Mouse (Mus musculus) cerebellum, adult 2 months (tissue): Measurements from ENCODE around the gene Etfb. TPM values are rescaled to one million over a fixed set of nuclear protein-coding genes. Genes with fewer than 3 reads are reported as not detected.

Experiments
- DNase-seq, 2 experiments: peaks; one replicate each; pipeline ENCODE4 v3.0.0; 2021
- H3K27ac ChIP-seq: fragments of 200-500 bp; 2 replicates; pipeline ENCODE4 v1.5.1; 2012; ENCODE audit warnings: low read length, control low read depth, inconsistent platforms; ENCODE audit not compliant: insufficient read depth
- H3K27me3 ChIP-seq: fragments of 200-500 bp; 2 replicates; pipeline ENCODE4 v1.6.1; 2012; ENCODE audit warnings: inconsistent platforms, mild to moderate bottlenecking, low read length, moderate library complexity; ENCODE audit not compliant: control insufficient read depth, insufficient read depth
- H3K4me1 ChIP-seq: fragments of 200-500 bp; 2 replicates; pipeline ENCODE4 v1.6.1; 2011; ENCODE audit warnings: low read length; ENCODE audit not compliant: control insufficient read depth, insufficient read depth
- H3K4me3 ChIP-seq: fragments of 200-500 bp; replicated peaks from 2 replicates; pipeline ENCODE3; 2011; ENCODE audit warnings: mild to moderate bottlenecking, low read depth, low read length, control low read depth; ENCODE audit not compliant: insufficient read depth
- CTCF ChIP-seq: fragments of 200-500 bp; IDR thresholded peaks from 2 replicates; pipeline ENCODE4 v1.5.1; 2011; ENCODE audit warnings: low read depth, mild to moderate bottlenecking, control low read depth, low read length, moderate library complexity, borderline replicate concordance; ENCODE audit not compliant: insufficient read depth
- POLR2A ChIP-seq: fragments of 200-500 bp; IDR thresholded peaks from 2 replicates; pipeline ENCODE4 v1.6.1; 2011; ENCODE audit warnings: low read length, control low read depth, borderline replicate concordance; ENCODE audit not compliant: insufficient read depth
- WGBS: fragments of 180-500 bp; shearing (Covaris S2); methylation state at CpG from one replicate; pipeline ENCODE4 v1.1.7; 2018; 5-methylcytosine and 5-hydroxymethylcytosine counted together
- polyA plus RNA-seq: library from polyadenylated mRNA; depleted of rRNA; stranded (reverse); fragments of >200 nt; gene quantifications from 2 replicates; pipeline ENCODE4 v1.2.3, GENCODE M21; 2012; rRNA removed

Etfb gene
- polyA plus RNA-seq, 1 experiment, result 102 TPM

DNA sequence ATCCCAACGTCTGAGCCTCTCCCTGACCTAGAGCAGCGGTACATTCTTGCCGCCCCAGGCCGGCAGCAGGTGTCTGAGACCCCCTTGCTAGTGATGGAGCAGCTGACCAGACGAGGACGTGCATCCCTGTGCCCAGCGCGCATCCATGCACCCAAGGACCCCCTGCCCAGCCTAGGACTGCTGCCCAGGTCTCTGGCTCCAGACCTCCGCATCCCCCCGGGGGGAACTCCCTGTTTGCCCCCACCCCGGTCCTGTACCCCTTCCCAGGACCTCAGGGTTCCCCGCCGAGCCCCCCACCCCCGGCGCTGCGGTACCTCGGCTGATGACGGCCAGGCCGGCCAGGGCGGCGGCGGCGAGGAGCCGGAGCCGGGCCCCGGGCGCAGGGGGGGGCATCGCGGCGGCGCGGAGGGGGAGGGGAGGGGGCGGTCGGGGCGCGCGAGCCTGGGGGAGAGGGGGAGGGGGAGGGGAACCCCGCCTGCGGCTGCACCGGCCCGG, 45.8 kb downstream of the Etfb start, which contains the start of gene Iglon5:
Gene Iglon5, minus strand, starts transcription at position 445 of the 495 bp plus-strand sequence.
- Histone ChIP-seq H3K4me1 (peaks cover 6% of the 10 kb centered on the region), H3K4me3 (peak within 1 kb of the TSS; percentile 93), H3K27ac (peak within 1 kb of the TSS; percentile 92), H3K27me3 (no peaks in the 10 kb centered on the region)
- TF ChIP-seq POLR2A (no peak), CTCF (no peak)
- peak; percentile 57 to 63 for DNase-seq
- WGBS, result 1% methylated on average over 25 of the region's 41 CpGs

- Histone ChIP-seq H3K4me3 (peak overlapping the region; percentile 93), H3K27ac (peak overlapping the region; percentile 92), H3K27me3 (no peaks in the 10 kb centered on the region), H3K4me1 (peaks cover 6% of the 10 kb centered on the region)
- TF ChIP-seq CTCF (no peak), POLR2A (peak; percentile 53; the same call in 1 of the 2 replicates)
- 0% methylated on average over 12 of the region's 13 CpGs for WGBS
- DNase-seq, result peak; percentile 88 to 91
Observed at GRCm38 (mm10) chr7:43490182-43490584, 46.3 kb downstream of the Etfb start.

GRCm38 (mm10) chr7:43490861-43491260, 47.0 kb downstream of the Etfb start:
- peaks cover 6% of the 10 kb centered on the region for H3K4me1 ChIP-seq
- H3K27ac ChIP-seq, result no peak overlapping the region
- no peaks in the 10 kb centered on the region for H3K27me3 ChIP-seq
- DNase-seq, result no peak
- no peak overlapping the region for H3K4me3 ChIP-seq
- 72% methylated on average over 9 of the region's 9 CpGs for WGBS
- no peak for TF ChIP-seq CTCF
- TF ChIP-seq POLR2A, result no peak

DNA sequence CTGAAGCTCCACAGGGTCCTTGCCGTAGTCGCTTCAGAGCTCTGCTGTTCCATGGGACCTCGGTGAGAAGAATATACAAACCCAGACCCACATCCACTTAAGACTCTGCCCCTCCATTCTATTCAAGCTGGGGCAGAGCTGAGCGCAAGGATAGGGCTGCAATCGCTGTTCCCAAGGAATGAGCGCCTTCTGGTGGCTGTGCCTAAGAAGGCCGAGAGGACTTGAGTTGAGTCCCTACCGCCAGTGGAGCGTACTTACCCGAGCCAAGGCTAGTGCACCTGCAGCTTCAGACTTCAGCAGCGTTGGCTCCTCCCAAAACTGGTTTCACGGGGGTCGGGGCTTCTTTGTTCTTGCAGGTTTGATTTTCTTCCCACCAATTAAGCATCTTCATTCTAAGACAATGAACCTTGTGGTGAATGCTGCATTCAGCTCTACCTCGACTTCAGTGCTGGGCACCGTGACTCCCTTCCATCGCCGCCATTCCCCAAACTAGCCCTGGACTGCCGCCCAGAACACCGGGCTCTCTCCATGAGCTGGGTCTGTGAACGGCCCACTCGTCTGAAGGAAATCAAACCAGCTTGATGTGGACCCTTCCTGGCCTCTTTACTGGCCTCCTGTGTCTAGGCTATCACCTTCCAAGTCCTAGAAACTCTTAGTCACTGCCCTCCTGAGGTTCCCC, 51.6 kb downstream of the Etfb start:
- Histone ChIP-seq H3K27me3 (no peaks in the 10 kb centered on the region), H3K4me1 (no peaks in the 10 kb centered on the region), H3K27ac (no peak overlapping the region), H3K4me3 (peak overlapping the region; percentile 23)
- DNase-seq, result peak; percentile 78 to 79
- TF ChIP-seq POLR2A, result no peak
- TF ChIP-seq CTCF, result peak; percentile 80
- 7% methylated on average over 21 of the region's 21 CpGs for whole genome bisulfite sequencing

Other genes starting within 250 kb of the Etfb start
- gene Zfp715, start 130.8 kb upstream of the Etfb start, polyA plus RNA-seq, result 17.1 and 19.5 TPM in 2 replicates
- 0.14 and 0.31 TPM in 2 replicates for gene Siglecf, start 92.7 kb upstream of the Etfb start, polyA plus RNA-seq
- gene Siglecg, start 35.9 kb upstream of the Etfb start, polyA plus RNA-seq, result 0.19 and 0.52 TPM in 2 replicates
- gene Lim2, start 16.4 kb upstream of the Etfb start, polyA plus RNA-seq, result not detected in 2 replicates
- gene Nkg7, start 7.0 kb upstream of the Etfb start, polyA plus RNA-seq, result 0.25 and 0.27 TPM in 2 replicates
- gene Cldnd2, start 3.3 kb upstream of the Etfb start, polyA plus RNA-seq, result not detected in 2 replicates
- 0.14 and 0.88 TPM in 2 replicates for gene Gm45233, start within 50 bp of the Etfb start, polyA plus RNA-seq
- gene Vsig10l, start 19.1 kb downstream of the Etfb start, polyA plus RNA-seq, result 1.9 and 2.4 TPM in 2 replicates
- 79.6 and 82.4 TPM in 2 replicates for gene Iglon5, start 46.0 kb downstream of the Etfb start, polyA plus RNA-seq
- not detected in 2 replicates for gene 4931406B18Rik, start 61.9 kb downstream of the Etfb start, polyA plus RNA-seq
- 1.9 and 2.4 TPM in 2 replicates for gene Cd33, start 100.3 kb downstream of the Etfb start, polyA plus RNA-seq
- 10.3 and 10.9 TPM in 2 replicates for gene Zfp658, start 118.2 kb downstream of the Etfb start, polyA plus RNA-seq
- gene Zfp719, start 135.5 kb downstream of the Etfb start, polyA plus RNA-seq, result 11.6 and 13.2 TPM in 2 replicates
- gene Zfp819, start 163.1 kb downstream of the Etfb start, polyA plus RNA-seq, result 0.05 and 0.10 TPM in 2 replicates
- gene Ceacam18, start 190.6 kb downstream of the Etfb start, polyA plus RNA-seq, result 0.13 TPM in 1 of 2 replicates, not detected in the other
- 0.44 and 0.54 TPM in 2 replicates for gene Siglece, start 216.1 kb downstream of the Etfb start, polyA plus RNA-seq
- 9.2 and 10.0 TPM in 2 replicates for gene Ctu1, start 227.9 kb downstream of the Etfb start, polyA plus RNA-seq
- gene Klk14, start 246.3 kb downstream of the Etfb start, polyA plus RNA-seq, result not detected in 2 replicates